Mouse (Mus musculus): ENCODE data around the gene Trpt1. TPM values are rescaled to one million over a fixed set of nuclear protein-coding genes. Genes with fewer than 3 reads are reported as not detected.
A peak's percentile ranks its signal among the peaks of the same experiment; 100 is the strongest.
"Not testable (repeated sequence)": the region's sequence is repeated elsewhere in the genome, so short reads cannot be mapped to it uniquely, and the experiment has no call there.

Trpt1 gene
- polyA plus RNA-seq, 1 experiment from 2014 or later, result 10.6 TPM

DNA sequence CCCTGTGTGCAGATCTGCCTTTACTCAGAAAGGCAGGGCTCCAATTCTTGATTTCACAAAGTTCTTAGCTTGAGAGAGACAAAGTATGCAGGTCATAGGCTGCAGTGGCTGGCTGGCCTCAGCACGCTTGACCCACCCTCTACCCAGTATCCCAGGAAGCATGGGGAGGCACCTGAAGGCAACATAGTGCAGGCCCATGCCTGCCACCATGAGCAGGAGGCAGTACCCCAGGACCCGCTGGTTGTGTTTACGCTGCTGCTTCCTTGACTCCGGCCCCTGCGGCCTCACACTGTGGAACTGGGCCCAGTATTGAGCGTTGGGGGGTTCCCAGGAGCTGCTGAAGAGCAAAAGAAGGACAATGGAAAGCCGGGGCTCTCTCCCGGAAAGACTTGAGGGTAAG is 6.7 kb upstream of the Trpt1 start:
- Histone ChIP-seq H3K27me3 (ENCODE audit: low read depth, poor library complexity, severe bottlenecking) (no peaks in the 10 kb centered on the region), H3K27ac (no peak overlapping the region), H3K4me1 (peaks cover 53% of the 10 kb centered on the region), H3K4me3 (no peak overlapping the region), H3K36me3 (peaks cover 18% of the 10 kb centered on the region), H3K9me3 (replicated peaks) (no peaks in the 10 kb centered on the region)
- DNase-seq (ENCODE audit: low spot score), result no peak
- WGBS, result 86% methylated on average over 8 of the region's 8 CpGs

DNA sequence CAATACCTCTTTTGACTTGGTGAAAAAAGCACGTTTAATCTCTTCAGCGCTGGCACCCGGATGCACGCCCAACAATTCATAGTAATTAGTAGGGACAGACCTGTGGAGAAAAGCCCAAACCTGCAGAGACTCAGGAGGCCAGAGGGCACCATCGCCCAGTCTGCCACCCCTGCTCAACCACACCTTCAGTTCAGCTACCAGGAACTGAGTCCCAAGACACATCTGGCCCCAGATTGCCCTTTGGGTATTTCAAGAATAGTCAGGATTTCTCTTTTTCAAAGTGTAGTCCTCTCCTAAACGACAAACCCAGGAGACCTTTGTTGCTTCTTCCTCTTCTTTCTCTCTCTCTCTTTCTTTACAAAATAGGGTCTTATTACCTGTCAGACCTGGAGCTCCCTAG is 5.2 kb upstream of the Trpt1 start:
- H3K4me1 ChIP-seq, result peaks cover 61% of the 10 kb centered on the region
- peaks cover 6% of the 10 kb centered on the region for H3K36me3 ChIP-seq
- DNase-seq (ENCODE audit: low spot score), result no peak
- whole genome bisulfite sequencing, result 92% methylated on average over 6 of the region's 6 CpGs
- no peak overlapping the region for H3K27ac ChIP-seq
- no peak overlapping the region for H3K4me3 ChIP-seq
- no peaks in the 10 kb centered on the region for H3K27me3 ChIP-seq (ENCODE audit: low read depth, poor library complexity, severe bottlenecking)
- H3K9me3 ChIP-seq (replicated peaks), result no peaks in the 10 kb centered on the region

DNA sequence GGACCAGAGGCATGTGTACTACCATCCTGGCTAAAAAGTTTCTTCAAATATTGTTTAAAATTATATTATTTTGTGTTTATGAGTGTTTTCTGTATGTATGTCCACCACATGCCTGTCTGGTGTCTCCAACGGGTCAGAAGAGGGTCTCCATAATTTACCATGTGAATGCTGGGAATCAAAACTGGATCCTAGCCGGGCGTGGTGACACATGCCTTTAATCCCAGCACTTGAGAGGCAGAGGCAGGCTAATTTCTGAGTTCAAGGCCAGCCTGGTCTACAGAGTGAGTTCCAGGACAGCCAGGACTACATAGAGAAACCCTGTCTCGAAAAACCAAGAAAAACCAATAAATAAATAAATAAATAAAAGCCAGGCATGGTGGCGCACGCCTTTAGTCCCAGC is 4.8 kb upstream of the Trpt1 start:
- WGBS, result 92% methylated on average over 6 of the region's 6 CpGs
- not testable (repeated sequence) for H3K27me3 ChIP-seq (ENCODE audit: low read depth, poor library complexity, severe bottlenecking); DNase-seq (ENCODE audit: low spot score); H3K36me3 ChIP-seq; H3K27ac ChIP-seq; H3K9me3 ChIP-seq (replicated peaks); H3K4me3 ChIP-seq
- H3K4me1 ChIP-seq, result peaks cover 61% of the 10 kb centered on the region

DNA sequence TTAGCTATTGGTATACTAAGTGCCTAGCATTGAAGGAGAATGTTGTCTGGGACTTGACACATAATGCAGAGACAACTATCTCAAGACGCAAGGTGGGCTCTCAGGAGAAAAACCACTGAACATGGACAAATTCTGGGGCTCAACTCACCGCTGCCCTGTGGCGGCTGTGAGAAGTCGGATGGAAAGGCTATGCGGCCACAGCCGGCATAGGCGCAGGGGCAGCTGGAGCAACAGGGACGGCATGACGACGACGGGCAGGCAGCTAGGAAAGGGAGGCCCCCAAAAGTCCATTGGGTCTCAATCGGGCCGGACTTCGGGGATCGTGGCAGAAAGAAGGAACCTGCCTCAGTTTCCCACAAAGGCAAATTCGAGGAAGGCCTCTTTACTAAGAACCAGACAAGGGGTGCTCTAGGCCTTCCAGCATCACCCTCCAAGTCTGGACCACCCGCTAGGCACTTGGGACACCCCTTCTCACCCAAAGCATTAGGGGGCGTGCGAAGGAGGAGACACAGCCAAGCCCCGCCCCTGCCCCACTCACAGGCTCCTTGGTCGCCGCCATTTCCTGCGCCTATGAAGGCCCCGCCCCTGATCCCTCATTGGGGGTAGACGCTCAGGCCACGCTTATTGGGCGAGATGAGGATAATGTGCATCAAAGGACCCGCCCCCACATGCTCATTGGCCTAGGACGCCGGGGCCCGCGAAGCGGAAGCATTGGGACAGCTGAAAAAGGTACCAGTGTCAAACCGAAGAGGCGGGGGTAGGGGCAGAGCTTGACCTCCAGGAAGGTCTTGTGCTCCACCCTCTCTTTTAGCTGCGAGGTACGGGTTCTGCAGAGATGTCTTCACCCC is 3.7 kb upstream of the Trpt1 start, which contains the start of gene Dnajc4:
Dnajc4 (minus strand) TSS at position 562 of the 848 bp plus-strand sequence.
- Histone ChIP-seq H3K27ac (peak within 1 kb of the TSS; percentile 86), H3K9me3 (replicated peaks) (no peaks in the 10 kb centered on the region), H3K4me1 (peaks cover 58% of the 10 kb centered on the region), H3K27me3 (ENCODE audit: low read depth, poor library complexity, severe bottlenecking) (no peaks in the 10 kb centered on the region), H3K36me3 (no peaks in the 10 kb centered on the region), H3K4me3 (peak within 1 kb of the TSS; percentile 69)
- peak; percentile 95 for DNase-seq (ENCODE audit: low spot score)
- 3% methylated on average over 37 of the region's 37 CpGs for WGBS

DNA sequence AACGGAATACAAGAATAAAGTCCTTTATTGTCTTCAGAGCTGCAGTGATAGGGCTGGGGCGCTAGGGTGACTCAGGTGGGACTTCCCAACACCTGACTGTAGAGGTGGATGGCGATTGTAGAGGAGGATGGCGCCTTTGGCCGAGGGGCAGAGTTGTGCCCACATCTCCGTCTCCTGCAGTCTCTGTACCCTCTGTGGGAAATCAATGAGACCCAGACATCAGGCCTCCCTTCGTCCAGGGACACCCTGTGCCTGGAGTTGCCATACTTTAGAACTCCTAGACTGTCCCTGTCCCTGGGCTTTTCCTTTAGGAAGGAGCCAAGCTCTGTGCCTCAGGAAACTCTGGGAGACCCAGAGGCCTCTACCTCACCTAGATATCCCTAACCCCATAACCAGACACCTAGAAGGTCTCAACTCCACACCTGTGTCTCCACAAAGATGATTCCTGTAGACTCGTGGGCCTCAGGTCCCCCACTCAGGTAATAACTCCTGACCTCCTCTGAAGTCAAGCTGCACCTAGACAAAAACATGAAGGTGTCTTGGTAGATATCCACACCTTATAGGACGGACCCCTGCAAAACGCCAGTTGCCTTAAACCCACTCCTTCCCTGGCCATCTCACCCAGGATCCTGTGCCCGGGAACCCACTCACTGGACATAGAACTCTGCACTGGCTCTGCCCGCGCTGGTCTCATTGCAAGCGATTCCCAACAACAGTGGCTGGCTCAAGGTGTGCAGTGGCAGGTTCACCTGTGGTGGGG is 2.7 kb upstream of the Trpt1 start:
- H3K4me1 ChIP-seq, result peaks cover 49% of the 10 kb centered on the region
- DNase-seq (ENCODE audit: low spot score), result no peak
- H3K9me3 ChIP-seq (replicated peaks), result no peaks in the 10 kb centered on the region
- WGBS, result 64% methylated on average over 14 of the region's 14 CpGs
- no peaks in the 10 kb centered on the region for H3K27me3 ChIP-seq (ENCODE audit: low read depth, poor library complexity, severe bottlenecking)
- peak overlapping the region; percentile 69 for H3K4me3 ChIP-seq
- H3K36me3 ChIP-seq, result peaks cover 4% of the 10 kb centered on the region
- H3K27ac ChIP-seq, result peak overlapping the region; percentile 86

DNA sequence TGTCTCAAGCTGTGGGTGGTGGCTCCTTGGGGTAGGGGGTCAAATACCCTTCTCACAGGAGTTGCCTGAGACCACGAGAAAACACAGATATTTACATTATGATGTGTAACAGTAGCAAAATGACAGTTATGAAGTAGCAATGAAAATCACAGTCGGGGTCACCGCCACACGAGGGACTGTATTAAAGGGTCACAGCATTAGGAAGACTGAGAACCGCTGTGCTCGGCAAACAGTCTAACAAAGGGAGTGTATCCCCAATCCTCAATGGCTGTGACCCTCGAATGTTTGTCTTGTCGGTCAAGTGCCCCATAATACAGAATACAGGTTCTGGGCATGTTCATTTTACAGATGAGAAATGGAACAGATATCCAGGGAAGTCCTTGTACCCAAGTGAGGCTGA is 1.9 kb upstream of the Trpt1 start:
- no peak overlapping the region for H3K4me3 ChIP-seq

DNA sequence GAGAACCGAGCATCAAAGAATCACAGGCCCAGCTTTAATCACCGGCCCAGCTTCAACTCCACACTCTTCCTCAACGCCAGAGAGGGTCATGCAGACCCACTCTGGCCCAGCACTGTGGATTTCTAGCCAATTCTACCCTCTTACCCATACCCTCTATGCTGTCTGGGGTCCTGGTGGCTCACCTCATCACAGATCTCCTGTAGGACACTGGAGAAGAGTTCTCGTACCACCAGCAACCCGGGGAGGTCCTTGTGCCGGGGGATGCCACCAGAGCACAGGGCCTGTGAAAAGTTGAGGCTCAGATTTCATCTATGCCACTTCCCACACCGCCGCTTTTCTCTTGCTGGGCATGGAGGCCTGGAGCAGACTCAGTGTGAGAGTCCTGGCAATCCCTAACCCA is 1.4 kb upstream of the Trpt1 start:
- Histone ChIP-seq H3K27ac (no peak overlapping the region), H3K36me3 (peaks cover 17% of the 10 kb centered on the region), H3K9me3 (replicated peaks) (no peaks in the 10 kb centered on the region), H3K4me1 (peaks cover 46% of the 10 kb centered on the region), H3K27me3 (ENCODE audit: low read depth, poor library complexity, severe bottlenecking) (no peaks in the 10 kb centered on the region), H3K4me3 (peak overlapping the region; percentile 60; the same call in 1 of the 2 replicates)
- no peak for DNase-seq (ENCODE audit: low spot score)
- 90% methylated on average over 8 of the region's 8 CpGs for WGBS

More for the DNA sequence above, 1.9 kb upstream of the Trpt1 start:
- H3K27ac ChIP-seq, result no peak overlapping the region
- no peaks in the 10 kb centered on the region for H3K27me3 ChIP-seq (ENCODE audit: low read depth, poor library complexity, severe bottlenecking)
- DNase-seq (ENCODE audit: low spot score), result no peak
- H3K36me3 ChIP-seq, result peaks cover 12% of the 10 kb centered on the region
- H3K9me3 ChIP-seq (replicated peaks), result no peaks in the 10 kb centered on the region
- H3K4me1 ChIP-seq, result peaks cover 46% of the 10 kb centered on the region
- 91% methylated on average over 8 of the region's 8 CpGs for WGBS

DNA sequence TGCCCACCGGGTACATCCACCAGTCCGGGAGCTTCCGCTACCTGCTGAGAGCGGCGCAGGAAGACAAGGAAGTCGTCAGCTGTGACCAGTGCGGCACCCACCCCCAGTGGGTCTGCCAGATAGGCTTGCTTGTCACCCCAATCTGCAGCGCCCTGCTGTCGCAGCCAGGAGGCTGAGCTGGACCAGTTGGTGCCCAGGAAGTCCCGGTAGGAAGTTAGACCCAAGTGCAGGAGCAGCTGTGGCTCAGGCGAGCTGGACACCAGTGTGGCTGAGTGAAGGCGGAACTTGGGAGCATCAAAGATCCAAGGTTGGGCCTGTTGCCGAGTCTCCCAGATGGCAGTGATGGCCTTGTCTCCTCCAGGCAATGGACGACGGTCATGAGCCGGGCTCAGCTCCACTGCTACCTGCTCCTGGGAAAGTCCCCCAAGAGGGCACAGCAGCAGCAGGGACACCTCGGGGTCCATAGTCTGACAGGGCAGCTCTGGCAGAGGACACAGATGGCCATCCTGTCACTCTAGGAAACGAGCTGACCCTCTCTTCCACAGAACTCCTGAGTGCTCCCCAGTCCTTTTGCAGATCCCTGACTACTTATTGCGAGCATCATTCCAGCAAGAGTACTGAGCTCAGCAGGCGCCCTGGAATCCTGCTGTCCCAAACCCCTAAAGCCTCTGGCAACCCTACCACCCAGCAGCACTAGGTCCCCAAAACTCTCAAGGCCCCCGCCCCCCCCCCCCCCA is 508 bp upstream of the Trpt1 start:
- peak overlapping the region; percentile 60 for H3K4me3 ChIP-seq
- peak overlapping the region; percentile 81 for H3K27ac ChIP-seq
- no peaks in the 10 kb centered on the region for H3K27me3 ChIP-seq (ENCODE audit: low read depth, poor library complexity, severe bottlenecking)
- H3K36me3 ChIP-seq, result peaks cover 26% of the 10 kb centered on the region
- no peak for DNase-seq (ENCODE audit: low spot score)
- 55% methylated on average over 21 of the region's 21 CpGs for WGBS
- no peaks in the 10 kb centered on the region for H3K9me3 ChIP-seq (replicated peaks)
- peaks cover 46% of the 10 kb centered on the region for H3K4me1 ChIP-seq

DNA sequence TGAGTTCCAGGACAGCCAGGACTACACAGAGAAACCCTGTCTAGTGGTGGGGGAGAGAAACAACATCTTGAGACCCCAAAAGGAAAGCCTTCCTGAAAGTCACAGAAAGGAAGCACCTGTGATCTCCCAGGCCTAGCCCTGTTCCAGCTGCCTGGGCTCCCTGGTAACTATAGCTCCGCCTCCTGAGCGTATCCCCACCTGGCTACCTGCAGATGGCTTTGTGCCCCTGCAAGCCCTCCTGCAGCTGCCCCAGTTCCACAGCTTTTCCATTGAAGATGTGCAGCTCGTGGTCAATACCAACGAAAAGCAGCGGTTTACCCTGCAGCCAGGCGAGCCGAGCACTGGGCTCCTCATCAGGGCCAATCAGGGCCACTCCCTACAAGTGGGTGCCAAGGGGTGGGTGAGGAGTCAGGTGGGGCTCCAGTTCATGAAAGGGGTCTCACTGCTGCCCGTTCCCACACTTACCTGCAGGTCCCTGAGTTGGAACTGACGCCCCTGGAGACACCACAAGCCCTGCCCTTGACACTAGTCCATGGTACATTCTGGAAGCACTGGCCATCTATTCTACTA is 1.9 kb downstream of the Trpt1 start:
- H3K27me3 ChIP-seq (ENCODE audit: low read depth, poor library complexity, severe bottlenecking), result no peaks in the 10 kb centered on the region
- no peak overlapping the region for H3K4me3 ChIP-seq
- peaks cover 44% of the 10 kb centered on the region for H3K36me3 ChIP-seq
- peaks cover 37% of the 10 kb centered on the region for H3K4me1 ChIP-seq
- no peak overlapping the region for H3K27ac ChIP-seq
- DNase-seq (ENCODE audit: low spot score), result no peak
- H3K9me3 ChIP-seq (replicated peaks), result no peaks in the 10 kb centered on the region
- 82% methylated on average over 9 of the region's 9 CpGs for WGBS

DNA sequence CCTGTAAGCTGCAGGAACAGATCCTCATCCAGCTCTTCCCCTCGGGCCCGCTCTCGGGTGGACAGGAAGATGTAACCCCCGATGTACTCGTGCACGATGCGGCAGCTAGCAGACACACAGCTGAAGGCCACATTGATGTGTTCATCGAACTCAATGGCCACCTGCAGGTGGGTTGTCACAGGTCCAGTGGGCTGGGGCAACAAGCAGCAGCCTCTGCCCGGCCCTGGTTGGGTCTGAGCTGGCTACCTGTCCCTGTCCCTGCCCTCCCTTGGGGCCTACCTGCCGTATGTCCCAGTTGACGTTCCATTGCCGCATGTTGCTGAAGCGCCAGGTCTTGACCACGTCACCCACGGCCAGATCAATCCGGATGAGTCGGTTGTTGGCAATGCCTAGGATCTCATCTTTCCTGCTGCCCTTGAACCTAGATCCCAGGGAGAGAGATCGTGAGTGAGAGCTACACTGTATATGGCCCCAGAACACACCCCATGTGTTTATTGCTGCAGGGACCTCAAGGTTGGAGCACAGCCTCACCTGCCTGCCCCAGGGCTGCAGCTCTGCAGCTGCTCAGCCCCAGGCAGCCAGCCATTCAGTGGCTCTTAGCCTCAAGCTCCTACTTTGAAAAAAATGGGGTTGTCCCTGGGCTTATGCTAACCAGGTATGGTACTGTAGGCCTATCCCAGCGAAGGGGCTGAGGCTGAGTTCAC is 3.6 kb downstream of the Trpt1 start:
- DNase-seq (ENCODE audit: low spot score), result no peak

DNA sequence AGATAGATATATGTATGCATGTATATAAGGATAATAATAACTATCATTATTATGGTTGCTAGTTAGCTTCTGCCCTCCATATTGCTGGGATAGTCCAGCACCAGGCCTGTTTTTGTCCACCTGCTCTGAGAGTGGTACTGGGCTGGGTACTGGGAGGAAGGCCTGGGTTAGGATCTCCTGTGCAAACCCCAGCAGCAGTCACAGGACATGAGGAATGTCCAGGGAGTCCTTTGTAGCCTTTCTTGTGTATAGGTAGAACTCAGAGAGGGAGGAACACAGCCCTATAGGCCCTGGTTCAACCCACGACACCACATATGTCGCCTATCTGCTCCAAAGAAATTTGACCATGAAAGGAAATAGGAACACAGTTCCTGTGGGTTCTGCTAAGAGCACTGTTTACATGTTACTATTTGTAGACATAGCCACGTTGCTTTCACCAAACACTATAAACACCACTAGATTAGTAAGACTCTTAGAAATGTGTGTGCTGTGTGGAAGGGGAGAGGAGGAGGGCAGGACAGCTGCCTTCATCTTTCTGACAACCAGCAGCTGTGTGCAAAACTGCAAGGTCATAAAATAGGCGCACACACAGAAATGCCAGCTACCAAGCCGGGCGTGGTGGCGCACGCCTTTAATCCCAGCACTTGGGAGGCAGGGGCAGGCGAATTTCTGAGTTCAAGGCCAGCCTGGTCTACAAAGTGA is 11.1 kb downstream of the Trpt1 start:
- WGBS, result 87% methylated on average over 9 of the region's 9 CpGs

More for the DNA sequence above, 3.6 kb downstream of the Trpt1 start:
- peaks cover 24% of the 10 kb centered on the region for H3K4me1 ChIP-seq
- no peaks in the 10 kb centered on the region for H3K9me3 ChIP-seq (replicated peaks)
- peaks cover 47% of the 10 kb centered on the region for H3K36me3 ChIP-seq
- no peak overlapping the region for H3K4me3 ChIP-seq
- H3K27me3 ChIP-seq (ENCODE audit: low read depth, poor library complexity, severe bottlenecking), result no peaks in the 10 kb centered on the region
- no peak overlapping the region for H3K27ac ChIP-seq
- 93% methylated on average over 19 of the region's 19 CpGs for WGBS

More for the DNA sequence above, 11.1 kb downstream of the Trpt1 start:
- H3K9me3 ChIP-seq (replicated peaks), result no peaks in the 10 kb centered on the region
- no peaks in the 10 kb centered on the region for H3K4me1 ChIP-seq
- H3K27ac ChIP-seq, result no peak overlapping the region
- 0 out of 2 replicates have a peak, but pooled peaks cover 16% of the 10 kb centered on the region for H3K36me3 ChIP-seq
- DNase-seq (ENCODE audit: low spot score), result no peak
- no peaks in the 10 kb centered on the region for H3K27me3 ChIP-seq (ENCODE audit: low read depth, poor library complexity, severe bottlenecking)
- no peak overlapping the region for H3K4me3 ChIP-seq
